ENCODE assay signal across 13 mouse cellular contexts in genomic region chr11:77947860-77948259, GRCm38 (mm10). TPM values are rescaled to one million over a fixed set of nuclear protein-coding genes. Genes with fewer than 3 reads are reported as not detected.
DNase-seq lines count a peak whose midpoint lies in the region; ATAC-seq lines count a peak whose summit lies in the region.
"Had no signal": no experiment of that assay in that cellular context is flagged by ENCODE, and none has a peak within 500 bp of the region (broad histone marks: within the 10 kb centered on the region; RNA-seq: fewer than 3 reads in every experiment).

No protein-coding gene starts in this region.

- WGBS in embryonic facial prominence, embryonic 13.5 days: 6% methylated on average over 9 of the region's 9 CpGs
- WGBS in hindbrain, embryonic 13.5 days: 4% methylated on average over 9 of the region's 9 CpGs
- 3% methylated on average over 9 of the region's 9 CpGs for WGBS in midbrain, embryonic 15.5 days
- 2% methylated on average over 9 of the region's 9 CpGs for WGBS in kidney, embryonic 14.5 days

- H3K27me3 ChIP-seq in embryonic facial prominence, embryonic 13.5 days: peaks cover 56% of the 10 kb centered on the region
- peaks cover 49% of the 10 kb centered on the region for H3K27me3 ChIP-seq in hindbrain, embryonic 13.5 days
- peaks cover 5% of the 10 kb centered on the region; the same call in 1 of the 2 replicates for H3K27me3 ChIP-seq in midbrain, embryonic 15.5 days (replicated peaks)
- peaks cover 47% of the 10 kb centered on the region for H3K27me3 ChIP-seq in kidney, embryonic 14.5 days (ENCODE audit: control insufficient read depth, insufficient read depth, low read length)

- peak; percentile 94 for DNase-seq in R1 (ENCODE audit: low read depth, low spot score)
- DNase-seq in urinary bladder, postnatal 10 days (ENCODE audit: low spot score): no peak
- no peak for DNase-seq in left cerebral cortex, adult 9 months (ENCODE audit: low spot score in 2 of 2)
- no peak for DNase-seq in left cerebral cortex, postnatal 25 days (ENCODE audit: low spot score in 2 of 2)
- DNase-seq: kidney, adult 18-20 months; thymus, adult 2 months had no signal

- no peak overlapping the region for H3K4me3 ChIP-seq in embryonic facial prominence, embryonic 13.5 days
- H3K4me3 ChIP-seq in hindbrain, embryonic 13.5 days: no peak overlapping the region
- H3K4me3 ChIP-seq in midbrain, embryonic 15.5 days: no peak overlapping the region
- H3K4me3 ChIP-seq in kidney, embryonic 14.5 days (ENCODE audit: low read length): no peak overlapping the region
- H3K4me3 ChIP-seq: heart, embryonic 12.5 days had no signal

- no peaks in the 10 kb centered on the region for H3K36me3 ChIP-seq in embryonic facial prominence, embryonic 13.5 days
- no peaks in the 10 kb centered on the region for H3K36me3 ChIP-seq in hindbrain, embryonic 13.5 days
- H3K36me3 ChIP-seq in midbrain, embryonic 15.5 days (replicated peaks): no peaks in the 10 kb centered on the region
- no peaks in the 10 kb centered on the region for H3K36me3 ChIP-seq in kidney, embryonic 14.5 days (ENCODE audit: control insufficient read depth, insufficient read depth, low read length)
- H3K36me3 ChIP-seq: heart, embryonic 12.5 days had no signal

- H3K4me2 ChIP-seq in embryonic facial prominence, embryonic 13.5 days: peak overlapping the region; percentile 12; the same call in 1 of the 2 replicates
- H3K4me2 ChIP-seq in hindbrain, embryonic 13.5 days: peak overlapping the region; percentile 29
- H3K4me2 ChIP-seq in midbrain, embryonic 15.5 days: peak overlapping the region; percentile 12; the same call in 1 of the 2 replicates
- H3K4me2 ChIP-seq in kidney, embryonic 14.5 days (replicated peaks; ENCODE audit: low read depth, low read length): no peak overlapping the region
- H3K4me2 ChIP-seq: heart, embryonic 12.5 days had no signal

- intact Hi-C loops in left cerebral cortex, postnatal 25 days (cut with DNase I): no loop called here

- no peak for ATAC-seq in embryonic facial prominence, embryonic 13.5 days (ENCODE audit: insufficient number of reproducible peaks, insufficient read depth, low FRiP score, low TSS enrichment, low read depth)
- ATAC-seq in hindbrain, embryonic 13.5 days (ENCODE audit: low FRiP score): peak; percentile 66
- peak; percentile 69 for ATAC-seq in midbrain, embryonic 15.5 days (replicated peaks)
- no peak for ATAC-seq in kidney, embryonic 14.5 days (ENCODE audit: low FRiP score, low TSS enrichment)
- ATAC-seq: CD4-positive, CD25-positive, alpha-beta regulatory T cell, adult 4 months; lung, postnatal 0 days had no signal

- peaks cover 7% of the 10 kb centered on the region for H3K4me1 ChIP-seq in embryonic facial prominence, embryonic 13.5 days
- H3K4me1 ChIP-seq in hindbrain, embryonic 13.5 days (replicated peaks): peaks cover 52% of the 10 kb centered on the region
- peaks cover 28% of the 10 kb centered on the region for H3K4me1 ChIP-seq in midbrain, embryonic 15.5 days
- H3K4me1 ChIP-seq in kidney, embryonic 14.5 days (ENCODE audit: control insufficient read depth, insufficient read depth, low read length): no peaks in the 10 kb centered on the region
- H3K4me1 ChIP-seq: heart, embryonic 12.5 days had no signal

- H3K27ac ChIP-seq in embryonic facial prominence, embryonic 13.5 days: no peak overlapping the region
- peak overlapping the region; percentile 71 for H3K27ac ChIP-seq in hindbrain, embryonic 13.5 days
- H3K27ac ChIP-seq in midbrain, embryonic 15.5 days: no peak overlapping the region
- no peak overlapping the region for H3K27ac ChIP-seq in kidney, embryonic 14.5 days (ENCODE audit: low read depth, low read length)

- no peak overlapping the region for H3K9ac ChIP-seq in embryonic facial prominence, embryonic 13.5 days
- peak overlapping the region; percentile 31; the same call in 1 of the 2 replicates for H3K9ac ChIP-seq in hindbrain, embryonic 13.5 days
- no peak overlapping the region for H3K9ac ChIP-seq in midbrain, embryonic 15.5 days
- no peak overlapping the region for H3K9ac ChIP-seq in kidney, embryonic 14.5 days (ENCODE audit: low read depth, low read length)
- H3K9ac ChIP-seq: heart, embryonic 12.5 days had no signal

- no peaks in the 10 kb centered on the region for H3K9me3 ChIP-seq in embryonic facial prominence, embryonic 13.5 days
- no peaks in the 10 kb centered on the region for H3K9me3 ChIP-seq in hindbrain, embryonic 13.5 days
- no peaks in the 10 kb centered on the region for H3K9me3 ChIP-seq in midbrain, embryonic 15.5 days
- no peaks in the 10 kb centered on the region for H3K9me3 ChIP-seq in kidney, embryonic 14.5 days (ENCODE audit: control insufficient read depth, low read length)

RNA-seq across cellular contexts. Expression of gene Sez6, which starts 17.3 kb away (rescaled TPM):
- 1.5 and 2.6 TPM in 2 replicates for polyA plus RNA-seq in embryonic facial prominence, embryonic 13.5 days (2015; fragmentation: Nextera tagmentation; extraction: Ambion mirVana)
- 112 and 121 TPM in 2 replicates for polyA plus RNA-seq in hindbrain, embryonic 13.5 days (2015; fragmentation: Nextera tagmentation; extraction: Ambion mirVana)
- polyA plus RNA-seq in midbrain, embryonic 15.5 days (2015; fragmentation: Nextera tagmentation; extraction: Ambion mirVana): 159 and 162 TPM in 2 replicates
- 100 to 1,000 TPM; 145 to 168 TPM for total RNA-seq in left cerebral cortex, postnatal 25 days (2021)
- not detected in 2 replicates for polyA plus RNA-seq in kidney, embryonic 14.5 days (2014; fragmentation: Nextera tagmentation; extraction: Ambion mirVana)
- polyA plus RNA-seq: CD4-positive, CD25-positive, alpha-beta regulatory T cell, adult 4 months had no signal

RNA-seq across cellular contexts. Expression of gene Phf12, which starts 34.7 kb away (rescaled TPM):
- polyA plus RNA-seq in embryonic facial prominence, embryonic 13.5 days (2015; fragmentation: Nextera tagmentation; extraction: Ambion mirVana): 19.8 and 22.7 TPM in 2 replicates
- 18.9 and 21.2 TPM in 2 replicates for polyA plus RNA-seq in hindbrain, embryonic 13.5 days (2015; fragmentation: Nextera tagmentation; extraction: Ambion mirVana)
- polyA plus RNA-seq in midbrain, embryonic 15.5 days (2015; fragmentation: Nextera tagmentation; extraction: Ambion mirVana): 19.2 and 20.7 TPM in 2 replicates
- 10 to 100 TPM; 50.5 to 51.4 TPM for total RNA-seq in left cerebral cortex, postnatal 25 days (2021)
- polyA plus RNA-seq in kidney, embryonic 14.5 days (2014; fragmentation: Nextera tagmentation; extraction: Ambion mirVana): 16.1 and 22.6 TPM in 2 replicates

RNA-seq across cellular contexts. Expression of gene Pipox, which starts 54.0 kb away (rescaled TPM):
- polyA plus RNA-seq in embryonic facial prominence, embryonic 13.5 days (2015; fragmentation: Nextera tagmentation; extraction: Ambion mirVana): 1.1 and 1.3 TPM in 2 replicates
- polyA plus RNA-seq in hindbrain, embryonic 13.5 days (2015; fragmentation: Nextera tagmentation; extraction: Ambion mirVana): 4.2 and 6.6 TPM in 2 replicates
- polyA plus RNA-seq in midbrain, embryonic 15.5 days (2015; fragmentation: Nextera tagmentation; extraction: Ambion mirVana): 5.7 and 6.7 TPM in 2 replicates
- total RNA-seq in left cerebral cortex, postnatal 25 days (2021): under 1 TPM; 0.69 to 0.96 TPM
- 3.2 and 6.2 TPM in 2 replicates for polyA plus RNA-seq in kidney, embryonic 14.5 days (2014; fragmentation: Nextera tagmentation; extraction: Ambion mirVana)

Comparison
In these comparisons a context has a peak if more than half of its experiments do, and no peak if none do; other contexts are left out.
1. ATAC-seq: peak in hindbrain, embryonic 13.5 days (single experiment) and midbrain, embryonic 15.5 days (single experiment); none in embryonic facial prominence, embryonic 13.5 days (single experiment) and kidney, embryonic 14.5 days (single experiment).
2. RNA of gene Sez6, which starts 17.3 kb away (polyA plus RNA-seq): 159 to 162 TPM in midbrain, embryonic 15.5 days and 112 to 121 TPM in hindbrain, embryonic 13.5 days; 1.5 to 2.6 TPM in embryonic facial prominence, embryonic 13.5 days and not detected in kidney, embryonic 14.5 days; every median in the first group is over 10 times any median in the second.